Mouse (Mus musculus) C2C12 (cell line): Measurements from ENCODE around the gene Tenm4. TPM values are rescaled to one million over a fixed set of nuclear protein-coding genes. Genes with fewer than 3 reads are reported as not detected.

ENCODE experiments used
- H3K27me3 ChIP-seq: one replicate; pipeline ENCODE4 v1.6.1; 2011; ENCODE audit not compliant: control insufficient read depth, insufficient read depth, insufficient read length
- H3K36me3 ChIP-seq: one replicate; pipeline ENCODE4 v1.6.1; 2011; ENCODE audit not compliant: control insufficient read depth, insufficient read depth
- H3K4me3 ChIP-seq: one replicate; pipeline ENCODE4 v1.5.1; 2011; ENCODE audit warnings: mild to moderate bottlenecking, control low read depth; ENCODE audit not compliant: poor library complexity, insufficient read depth, severe bottlenecking
- H3K79me2 ChIP-seq: one replicate; pipeline ENCODE4 v1.6.1; 2011; ENCODE audit not compliant: control insufficient read depth, insufficient read depth
- H3K79me3 ChIP-seq: one replicate; pipeline ENCODE4 v1.6.1; 2011; ENCODE audit warnings: low read depth, control low read depth
- H3ac ChIP-seq: one replicate; pipeline ENCODE3; 2011; ENCODE audit warnings: low read depth; ENCODE audit not compliant: control insufficient read depth, insufficient read length
- CEBPB ChIP-seq: IDR thresholded peaks from one replicate; pipeline ENCODE4 v1.6.1; 2011; ENCODE audit warnings: low read depth, mild to moderate bottlenecking, control low read depth, moderate library complexity
- CTCF ChIP-seq: IDR thresholded peaks from one replicate; pipeline ENCODE4 v1.5.1; 2011; ENCODE audit not compliant: control insufficient read depth, insufficient read depth, insufficient read length
- FOSL1 ChIP-seq: IDR thresholded peaks from one replicate; pipeline ENCODE4 v1.8.0; 2011; ENCODE audit warnings: mild to moderate bottlenecking, low read length; ENCODE audit not compliant: poor library complexity, insufficient read depth, severe bottlenecking
- MAX ChIP-seq: IDR thresholded peaks from one replicate; pipeline ENCODE4 v1.6.1; 2011; ENCODE audit warnings: mild to moderate bottlenecking, control low read depth
- MYOD1 ChIP-seq: IDR thresholded peaks from one replicate; pipeline ENCODE4 v1.6.1; 2011; ENCODE audit warnings: low read depth; ENCODE audit not compliant: control insufficient read depth, insufficient read length
- MYOG ChIP-seq: IDR thresholded peaks from one replicate; pipeline ENCODE4 v1.6.1; 2011; ENCODE audit not compliant: control insufficient read depth, insufficient read length; ENCODE audit errors: extremely low read depth
- USF1 ChIP-seq: IDR thresholded peaks from one replicate; pipeline ENCODE4 v1.6.1; 2011; ENCODE audit warnings: low read depth, mild to moderate bottlenecking, control low read depth, moderate library complexity
- polyA plus RNA-seq: library from polyadenylated mRNA; unstranded; fragments of >200 nt; fragmentation: generic; extraction: Trizol; gene quantifications from one replicate; pipeline ENCODE4 v1.2.1, GENCODE M21; 2012; ENCODE audit warnings: missing spikeins

Gene Tenm4
- polyA plus RNA-seq, 1 experiment: 0.71 TPM

- TF ChIP-seq CTCF (no peak), FOSL1 (no peak), MYOD1 (no peak), CEBPB (no peak), USF1 (no peak)
- no peaks in the 10 kb centered on the region for H3K36me3 ChIP-seq
- H3K4me3 ChIP-seq: no peak overlapping the region
- no peaks in the 10 kb centered on the region for H3K79me2 ChIP-seq
- no peaks in the 10 kb centered on the region for H3K79me3 ChIP-seq
- H3ac ChIP-seq: no peak overlapping the region
- H3K27me3 ChIP-seq: no peaks in the 10 kb centered on the region
Measured at GRCm38 (mm10) chr7:96267266-96267665, 96.2 kb downstream of the Tenm4 start.

- Histone ChIP-seq H3K79me3 (no peaks in the 10 kb centered on the region), H3K27me3 (no peaks in the 10 kb centered on the region), H3ac (no peak overlapping the region), H3K36me3 (no peaks in the 10 kb centered on the region), H3K4me3 (no peak overlapping the region), H3K79me2 (no peaks in the 10 kb centered on the region)
- TF ChIP-seq MYOD1 (no peak), FOSL1 (no peak), MAX (no peak), USF1 (no peak), MYOG (no peak), CTCF (no peak), CEBPB (no peak)
Measured at GRCm38 (mm10) chr7:96270684-96271083, 99.6 kb downstream of the Tenm4 start.

- no peaks in the 10 kb centered on the region for H3K36me3 ChIP-seq
- H3K27me3 ChIP-seq: no peaks in the 10 kb centered on the region
- TF ChIP-seq MYOD1: no peak
- TF ChIP-seq MYOG: no peak
- no peak for TF ChIP-seq MAX
- TF ChIP-seq CTCF: no peak
- TF ChIP-seq USF1: no peak
- no peak for TF ChIP-seq CEBPB
- TF ChIP-seq FOSL1: no peak
- H3ac ChIP-seq: no peak overlapping the region
- H3K79me3 ChIP-seq: no peaks in the 10 kb centered on the region
- no peak overlapping the region for H3K4me3 ChIP-seq
- no peaks in the 10 kb centered on the region for H3K79me2 ChIP-seq
Measured at GRCm38 (mm10) chr7:96272068-96272467, 101.0 kb downstream of the Tenm4 start.

- Histone ChIP-seq H3ac (no peak overlapping the region), H3K27me3 (no peaks in the 10 kb centered on the region), H3K36me3 (no peaks in the 10 kb centered on the region), H3K79me3 (no peaks in the 10 kb centered on the region), H3K4me3 (no peak overlapping the region), H3K79me2 (no peaks in the 10 kb centered on the region)
- TF ChIP-seq CEBPB (no peak), MYOD1 (no peak), CTCF (no peak), MYOG (no peak), FOSL1 (no peak)
Measured at GRCm38 (mm10) chr7:96274486-96274885, 103.4 kb downstream of the Tenm4 start.

- H3K36me3 ChIP-seq: no peaks in the 10 kb centered on the region
- no peaks in the 10 kb centered on the region for H3K27me3 ChIP-seq
- H3K4me3 ChIP-seq: no peak overlapping the region
- no peak overlapping the region for H3ac ChIP-seq
- H3K79me3 ChIP-seq: no peaks in the 10 kb centered on the region
- no peak for TF ChIP-seq CEBPB
- TF ChIP-seq MYOD1: no peak
- no peak for TF ChIP-seq FOSL1
- no peak for TF ChIP-seq USF1
- TF ChIP-seq MYOG: no peak
- no peak for TF ChIP-seq CTCF
- TF ChIP-seq MAX: no peak
- H3K79me2 ChIP-seq: no peaks in the 10 kb centered on the region
Measured at GRCm38 (mm10) chr7:96277550-96277949, 106.5 kb downstream of the Tenm4 start.

- no peak overlapping the region for H3K4me3 ChIP-seq
- no peaks in the 10 kb centered on the region for H3K36me3 ChIP-seq
- no peaks in the 10 kb centered on the region for H3K79me2 ChIP-seq
- H3K27me3 ChIP-seq: no peaks in the 10 kb centered on the region
- no peaks in the 10 kb centered on the region for H3K79me3 ChIP-seq
- no peak overlapping the region for H3ac ChIP-seq
- TF ChIP-seq FOSL1 (no peak), CEBPB (no peak), USF1 (no peak), MYOD1 (no peak), MYOG (no peak), MAX (no peak), CTCF (no peak)
Measured at GRCm38 (mm10) chr7:96278378-96278777, 107.3 kb downstream of the Tenm4 start.
